ENCODE assay signal across 10 mouse cellular contexts in the genomic region with DNA sequence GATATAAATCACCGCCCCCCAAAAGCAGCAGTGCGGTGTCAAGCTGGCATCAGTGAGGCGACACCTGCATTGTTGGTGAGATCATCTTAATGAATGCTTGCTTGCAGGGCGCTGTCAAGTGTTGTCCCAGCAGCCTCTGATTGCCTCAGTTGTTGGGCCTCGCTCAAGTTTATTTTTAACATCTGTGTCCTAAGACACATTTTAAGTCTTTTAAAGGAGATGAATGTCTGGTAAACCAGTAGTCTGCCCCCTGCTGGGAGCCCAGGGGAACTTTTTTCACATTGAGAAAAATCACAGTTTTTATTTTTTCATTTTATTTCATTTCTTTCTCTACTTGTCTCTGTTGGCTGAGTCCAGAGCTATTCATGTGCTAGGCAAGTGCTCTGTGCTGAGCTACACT. TPM values are rescaled to one million over a fixed set of nuclear protein-coding genes. Genes with fewer than 3 reads are reported as not detected.
DNase-seq lines count a peak whose midpoint lies in the region; ATAC-seq and TF ChIP-seq lines count a peak whose summit lies in the region.
"Had no signal": no experiment of that assay in that cellular context is flagged by ENCODE, and none has a peak within 500 bp of the region (broad histone marks: within the 10 kb centered on the region; RNA-seq: fewer than 3 reads in every experiment).

No protein-coding gene starts in this region.

- no peak for TF ChIP-seq POLR2A in cerebellum, adult 2 months (IDR thresholded peaks at IDR 0.05; ENCODE audit: borderline replicate concordance, insufficient read depth, low read length)
- TF ChIP-seq POLR2A in brain, embryonic 14.5 days (IDR thresholded peaks at IDR 0.05; ENCODE audit: borderline replicate concordance, extremely low read depth, insufficient read depth, insufficient read length, poor library complexity, severe bottlenecking) = no peak

- no peak overlapping the region for H3K27ac ChIP-seq in cerebellum, adult 2 months (ENCODE audit: insufficient read depth, low read length)
- no peak overlapping the region for H3K27ac ChIP-seq in liver, embryonic 11.5 days (ENCODE audit: low read depth, low read length)
- H3K27ac ChIP-seq: forebrain, embryonic 10.5 days; limb, embryonic 15.5 days had no signal

- H3K4me1 ChIP-seq in cerebellum, adult 2 months (ENCODE audit: control insufficient read depth, insufficient read depth, low read length) = peaks cover 22% of the 10 kb centered on the region
- H3K4me1 ChIP-seq in liver, embryonic 11.5 days (replicated peaks; ENCODE audit: control insufficient read depth, insufficient read depth, low read length) = no peaks in the 10 kb centered on the region
- H3K4me1 ChIP-seq: limb, embryonic 15.5 days had no signal

- peak; percentile 6; the same call in 1 of the 2 replicates for TF ChIP-seq CTCF in cerebellum, adult 2 months (IDR thresholded peaks at IDR 0.05; ENCODE audit: borderline replicate concordance, insufficient read depth, low read depth, low read length)
- TF ChIP-seq CTCF in brain, embryonic 14.5 days (IDR thresholded peaks at IDR 0.05; ENCODE audit: borderline replicate concordance, extremely low read depth, insufficient read depth, insufficient read length) = no peak

- no peak overlapping the region for H3K4me2 ChIP-seq in liver, embryonic 11.5 days
- H3K4me2 ChIP-seq: limb, embryonic 15.5 days had no signal

- no peak for ATAC-seq in liver, embryonic 11.5 days (replicated peaks; ENCODE audit: low FRiP score)
- no peak for ATAC-seq in granulocyte monocyte progenitor cell, adult 5-6 weeks (replicated peaks; ENCODE audit: poor library complexity, severe bottlenecking)

- 89% methylated on average over 5 of the region's 5 CpGs for WGBS in cerebellum, adult 2 months
- WGBS in liver, embryonic 11.5 days = 81% methylated on average over 5 of the region's 5 CpGs

- no peaks in the 10 kb centered on the region for H3K9me3 ChIP-seq in liver, embryonic 11.5 days (ENCODE audit: control insufficient read depth, low read length)
- H3K9me3 ChIP-seq: forebrain, embryonic 10.5 days; limb, embryonic 15.5 days had no signal

- H3K9ac ChIP-seq in liver, embryonic 11.5 days (ENCODE audit: low read depth, low read length) = no peak overlapping the region
- H3K9ac ChIP-seq: limb, embryonic 15.5 days had no signal

- H3K36me3 ChIP-seq in liver, embryonic 11.5 days (ENCODE audit: control insufficient read depth, insufficient read depth, low read length) = no peaks in the 10 kb centered on the region
- H3K36me3 ChIP-seq: forebrain, embryonic 10.5 days; limb, embryonic 15.5 days had no signal

- H3K27me3 ChIP-seq in cerebellum, adult 2 months (ENCODE audit: control insufficient read depth, insufficient read depth, low read length) = no peaks in the 10 kb centered on the region
- H3K27me3 ChIP-seq in liver, embryonic 11.5 days (replicated peaks; ENCODE audit: control insufficient read depth, insufficient read depth, low read length) = peaks cover 7% of the 10 kb centered on the region; the same call in 1 of the 2 replicates
- H3K27me3 ChIP-seq: limb, embryonic 15.5 days had no signal

- DNase-seq in cerebellum, adult 2 months = no peak
- DNase-seq in cerebellum, adult 9-10 months = no peak
- peak; percentile 29 for DNase-seq in liver
- DNase-seq in liver, embryonic 11.5 days (ENCODE audit: low spot score) = no peak
- peak; percentile 45 for DNase-seq in brain, embryonic 14.5 days (ENCODE audit: low read depth)
- DNase-seq in lung, postnatal 36 days = peak; percentile 39
- no peak for DNase-seq in right cerebral cortex, postnatal 25 days

- no peak overlapping the region for H3K4me3 ChIP-seq in cerebellum, adult 2 months (replicated peaks; ENCODE audit: insufficient read depth, low read depth, low read length)
- no peak overlapping the region for H3K4me3 ChIP-seq in liver, embryonic 11.5 days (ENCODE audit: low read depth, low read length)
- H3K4me3 ChIP-seq: forebrain, embryonic 10.5 days; limb, embryonic 15.5 days had no signal

RNA-seq across cellular contexts. Expression of gene Abhd2, which starts 34.3 kb away (rescaled TPM):
- 22.0 and 25.3 TPM in 2 replicates for polyA plus RNA-seq in cerebellum, adult 2 months (2012; rRNA removed)
- polyA plus RNA-seq in liver, embryonic 11.5 days (2014; fragmentation: Nextera tagmentation; extraction: Ambion mirVana) = 11.5 and 13.4 TPM in 2 replicates
- polyA plus RNA-seq in brain, embryonic 14.5 days (2012; rRNA removed) = 15.0 and 28.7 TPM in 2 replicates
- 55.3 and 56.0 TPM in 2 replicates for total RNA-seq in granulocyte monocyte progenitor cell, adult 5-6 weeks (2014; fragmentation: Nextera tagmentation)
- total RNA-seq in granulocyte monocyte progenitor cell, adult 5-6 weeks (2017) = 33.3 and 33.4 TPM in 2 replicates

Comparison
In these comparisons a context has a peak if more than half of its experiments do, and no peak if none do; other contexts are left out.
1. DNase-seq: peak in liver (single experiment), brain, embryonic 14.5 days (single experiment) and lung, postnatal 36 days (single experiment); none in cerebellum, adult 2 months (0 of 2), cerebellum, adult 9-10 months (single experiment), liver, embryonic 11.5 days (single experiment) and right cerebral cortex, postnatal 25 days (single experiment).